Mouse (Mus musculus) megakaryocyte, embryonic 14.5 days (primary cell): ENCODE measurements around the gene Cpa1. TPM values are rescaled to one million over a fixed set of nuclear protein-coding genes. Genes with fewer than 3 reads are reported as not detected.

Source experiments
- H3K27me3 ChIP-seq: replicated peaks from 2 replicates; pipeline ENCODE3; 2012; ENCODE audit warnings: inconsistent platforms
- H3K36me3 ChIP-seq: replicated peaks from 2 replicates; pipeline ENCODE3; 2012; ENCODE audit warnings: low read length, inconsistent platforms, mixed read lengths
- H3K4me1 ChIP-seq: 2 replicates; pipeline ENCODE4 v1.6.1; 2012; ENCODE audit warnings: inconsistent platforms
- H3K4me3 ChIP-seq: replicated peaks from 2 replicates; pipeline ENCODE3; 2012; ENCODE audit warnings: moderate library complexity, mild to moderate bottlenecking, inconsistent platforms
- H3K9me3 ChIP-seq: 2 replicates; pipeline ENCODE4 v1.6.1; 2012; ENCODE audit warnings: inconsistent platforms
- FLI1 ChIP-seq: IDR thresholded peaks from 2 replicates; pipeline ENCODE4 v1.6.1; 2012; ENCODE audit warnings: low read length, inconsistent platforms, mixed read lengths
- GATA1 ChIP-seq: IDR thresholded peaks from 3 replicates; pipeline ENCODE4 v1.6.1; 2012; ENCODE audit warnings: mixed read lengths, low read length, inconsistent platforms, borderline replicate concordance
- polyA plus RNA-seq: library from polyadenylated mRNA; stranded (reverse); fragments of >175 nt; gene quantifications from 2 replicates; pipeline ENCODE4 v1.2.3, GENCODE M21; 2012; ENCODE audit warnings: low replicate concordance; ENCODE audit not compliant: insufficient read depth

Gene Cpa1
- polyA plus RNA-seq, 1 experiment, result not detected

- H3K27me3 ChIP-seq, result no peaks in the 10 kb centered on the region
- H3K36me3 ChIP-seq, result peaks cover 16% of the 10 kb centered on the region
- no peak overlapping the region for H3K4me3 ChIP-seq
- H3K4me1 ChIP-seq, result peaks cover 16% of the 10 kb centered on the region
- no peak for TF ChIP-seq GATA1
- TF ChIP-seq FLI1, result no peak
- no peaks in the 10 kb centered on the region for H3K9me3 ChIP-seq
Observed at GRCm38 (mm10) chr6:30665296-30665695, 26.3 kb downstream of the Cpa1 start.

GRCm38 (mm10) chr6:30666043-30666442, 27.0 kb downstream of the Cpa1 start:
- H3K9me3 ChIP-seq, result no peaks in the 10 kb centered on the region
- H3K4me3 ChIP-seq, result no peak overlapping the region
- TF ChIP-seq GATA1 (no peak), FLI1 (no peak)
- peaks cover 14% of the 10 kb centered on the region for H3K4me1 ChIP-seq
- no peaks in the 10 kb centered on the region for H3K27me3 ChIP-seq
- H3K36me3 ChIP-seq, result peaks cover 9% of the 10 kb centered on the region

- H3K27me3 ChIP-seq, result no peaks in the 10 kb centered on the region
- H3K36me3 ChIP-seq, result peaks cover 9% of the 10 kb centered on the region
- H3K9me3 ChIP-seq, result no peaks in the 10 kb centered on the region
- H3K4me3 ChIP-seq, result no peak overlapping the region
- TF ChIP-seq FLI1 (no peak), GATA1 (no peak)
- peaks cover 30% of the 10 kb centered on the region for H3K4me1 ChIP-seq
Observed at GRCm38 (mm10) chr6:30667585-30667984, 28.6 kb downstream of the Cpa1 start.

GRCm38 (mm10) chr6:30671696-30672095, 32.7 kb downstream of the Cpa1 start:
- no peaks in the 10 kb centered on the region for H3K9me3 ChIP-seq
- peaks cover 9% of the 10 kb centered on the region for H3K36me3 ChIP-seq
- peak overlapping the region; percentile 15 for H3K4me3 ChIP-seq
- H3K4me1 ChIP-seq, result peaks cover 54% of the 10 kb centered on the region
- TF ChIP-seq GATA1 (no peak), FLI1 (no peak)
- no peaks in the 10 kb centered on the region for H3K27me3 ChIP-seq

GRCm38 (mm10) chr6:30673764-30674561, 34.9 kb downstream of the Cpa1 start:
- no peaks in the 10 kb centered on the region for H3K27me3 ChIP-seq
- TF ChIP-seq GATA1, result no peak
- TF ChIP-seq FLI1, result no peak
- peaks cover 19% of the 10 kb centered on the region for H3K36me3 ChIP-seq
- H3K9me3 ChIP-seq, result no peaks in the 10 kb centered on the region
- H3K4me1 ChIP-seq, result peaks cover 51% of the 10 kb centered on the region
- H3K4me3 ChIP-seq, result no peak overlapping the region

- no peak overlapping the region for H3K4me3 ChIP-seq
- H3K36me3 ChIP-seq, result peaks cover 18% of the 10 kb centered on the region
- no peaks in the 10 kb centered on the region for H3K27me3 ChIP-seq
- H3K4me1 ChIP-seq, result peaks cover 51% of the 10 kb centered on the region
- TF ChIP-seq FLI1, result no peak
- no peak for TF ChIP-seq GATA1
- H3K9me3 ChIP-seq, result no peaks in the 10 kb centered on the region
Observed at GRCm38 (mm10) chr6:30674714-30675280, 35.8 kb downstream of the Cpa1 start.

GRCm38 (mm10) chr6:30675281-30675771, 36.3 kb downstream of the Cpa1 start:
- Histone ChIP-seq H3K36me3 (peaks cover 22% of the 10 kb centered on the region), H3K9me3 (no peaks in the 10 kb centered on the region), H3K4me3 (no peak overlapping the region), H3K4me1 (peaks cover 51% of the 10 kb centered on the region), H3K27me3 (no peaks in the 10 kb centered on the region)
- no peak for TF ChIP-seq FLI1
- TF ChIP-seq GATA1, result no peak

- no peak overlapping the region for H3K4me3 ChIP-seq
- peaks cover 25% of the 10 kb centered on the region for H3K36me3 ChIP-seq
- H3K27me3 ChIP-seq, result no peaks in the 10 kb centered on the region
- no peaks in the 10 kb centered on the region for H3K9me3 ChIP-seq
- TF ChIP-seq GATA1, result no peak
- no peak for TF ChIP-seq FLI1
- H3K4me1 ChIP-seq, result peaks cover 54% of the 10 kb centered on the region
Observed at GRCm38 (mm10) chr6:30676506-30676905, 37.5 kb downstream of the Cpa1 start.

- Histone ChIP-seq H3K4me1 (peaks cover 53% of the 10 kb centered on the region), H3K4me3 (no peak overlapping the region)
- TF ChIP-seq GATA1 (no peak), FLI1 (no peak)
Observed at GRCm38 (mm10) chr6:30677591-30677990, 38.6 kb downstream of the Cpa1 start.

GRCm38 (mm10) chr6:30678482-30678881, 39.5 kb downstream of the Cpa1 start:
- H3K4me1 ChIP-seq, result peaks cover 53% of the 10 kb centered on the region
- TF ChIP-seq FLI1, result no peak
- no peak for TF ChIP-seq GATA1
- no peaks in the 10 kb centered on the region for H3K27me3 ChIP-seq
- peaks cover 30% of the 10 kb centered on the region for H3K36me3 ChIP-seq
- no peak overlapping the region for H3K4me3 ChIP-seq
- H3K9me3 ChIP-seq, result no peaks in the 10 kb centered on the region

More at GRCm38 (mm10) chr6:30677591-30677990, 38.6 kb downstream of the Cpa1 start:
- Histone ChIP-seq H3K36me3 (peaks cover 25% of the 10 kb centered on the region), H3K27me3 (no peaks in the 10 kb centered on the region), H3K9me3 (no peaks in the 10 kb centered on the region)
